Mouse (Mus musculus) cortical plate, adult 2 months (tissue): ENCODE measurements around the gene Stpg4.

Source experiments
- CTCF ChIP-seq: fragments of 200-500 bp; IDR thresholded peaks from 2 replicates; pipeline ENCODE4 v1.5.1; 2011; ENCODE audit warnings: mild to moderate bottlenecking, control low read depth, low read length; ENCODE audit not compliant: insufficient read depth; ENCODE audit errors: extremely low read depth
- POLR2A ChIP-seq: fragments of 200-500 bp; IDR thresholded peaks from 2 replicates; pipeline ENCODE4 v1.6.1; 2011; ENCODE audit warnings: mild to moderate bottlenecking, low read length, control low read depth; ENCODE audit not compliant: insufficient read depth; ENCODE audit errors: extremely low read depth

GRCm38 (mm10) chr17:87458911-87459749 is 31.6 kb upstream of the Stpg4 start:
- TF ChIP-seq POLR2A (no peak), CTCF (no peak)
